Mouse (Mus musculus) limb, embryonic 14.5 days (tissue): ENCODE data around the gene Gm49450. TPM values are rescaled to one million over a fixed set of nuclear protein-coding genes. Genes with fewer than 3 reads are reported as not detected.

Experiments
- ATAC-seq: fragments of 200-750 bp; cut with Nextera tagmentation; 2 replicates; pipeline ENCODE4 v1.8.0; 2017; ENCODE audit warnings: low read depth, moderate number of reproducible peaks, moderate TSS enrichment; ENCODE audit not compliant: low FRiP score
- DNase-seq: peaks from one replicate; pipeline ENCODE4 v3.0.0-alpha.2; 2015; ENCODE audit warnings: low spot score
- H3K27ac ChIP-seq: fragments of 300-500 bp; sonication (generic); replicated peaks from 2 replicates; pipeline ENCODE4 v1.5.1; 2014; ENCODE audit warnings: low read depth, mild to moderate bottlenecking, low read length, moderate library complexity, mixed read lengths
- H3K27me3 ChIP-seq: fragments of 300-500 bp; sonication (generic); 2 replicates; pipeline ENCODE4 v1.6.1; 2014; ENCODE audit warnings: low read length, mixed read lengths; ENCODE audit not compliant: control insufficient read depth, insufficient read depth
- H3K36me3 ChIP-seq: fragments of 300-500 bp; sonication (generic); 2 replicates; pipeline ENCODE4 v1.6.1; 2014; ENCODE audit warnings: mild to moderate bottlenecking, low read length, moderate library complexity, mixed read lengths; ENCODE audit not compliant: control insufficient read depth, insufficient read depth
- H3K4me1 ChIP-seq: fragments of 300-500 bp; sonication (generic); 2 replicates; pipeline ENCODE4 v1.6.1; 2014; ENCODE audit warnings: antibody characterized with exemption, low read length, mixed read lengths; ENCODE audit not compliant: control insufficient read depth, insufficient read depth
- H3K4me2 ChIP-seq: fragments of 300-500 bp; sonication (generic); replicated peaks from 2 replicates; pipeline ENCODE4 v1.6.1; 2014; ENCODE audit warnings: low read depth, mild to moderate bottlenecking, low read length, moderate library complexity; ENCODE audit not compliant: severe bottlenecking
- H3K4me3 ChIP-seq: fragments of 300-500 bp; sonication (generic); replicated peaks from 2 replicates; pipeline ENCODE4 v1.5.1; 2014; ENCODE audit warnings: low read length
- H3K9ac ChIP-seq: fragments of 300-500 bp; sonication (generic); 2 replicates; pipeline ENCODE4 v1.6.1; 2014; ENCODE audit warnings: mild to moderate bottlenecking, low read depth, low read length, moderate library complexity; ENCODE audit not compliant: severe bottlenecking
- H3K9me3 ChIP-seq: fragments of 300-500 bp; sonication (generic); 2 replicates; pipeline ENCODE4 v1.6.1; 2016; ENCODE audit warnings: low read length; ENCODE audit not compliant: control insufficient read depth
- POLR2A ChIP-seq: fragments of 200-500 bp; IDR thresholded peaks from 2 replicates; pipeline ENCODE4 v1.8.0; 2012; ENCODE audit warnings: inconsistent platforms, mild to moderate bottlenecking, moderate library complexity, borderline replicate concordance; ENCODE audit not compliant: insufficient read depth, insufficient read length; ENCODE audit errors: extremely low read depth
- WGBS: fragments of 180-500 bp; shearing (Covaris S2); extraction: QIAGEN DNeasy Blood & Tissue Kit; methylation state at CpG from one replicate; pipeline ENCODE4 v1.1.7; 2014; 5-methylcytosine and 5-hydroxymethylcytosine counted together
- polyA plus RNA-seq, 2 experiments: library from polyadenylated mRNA; depleted of rRNA in 1 of 2; stranded (reverse) in 1 of 2; unstranded in 1 of 2; fragments of >200 nt; fragmentation: Nextera tagmentation in 1 of 2; extraction: Ambion mirVana in 1 of 2; gene quantifications; 2 replicates each; pipeline versions ENCODE4 v1.2.1 to v1.2.3; 2012 to 2014

The Gm49450 gene
- polyA plus RNA-seq, 2 experiments: 159 TPM; not detected in 1

DNA sequence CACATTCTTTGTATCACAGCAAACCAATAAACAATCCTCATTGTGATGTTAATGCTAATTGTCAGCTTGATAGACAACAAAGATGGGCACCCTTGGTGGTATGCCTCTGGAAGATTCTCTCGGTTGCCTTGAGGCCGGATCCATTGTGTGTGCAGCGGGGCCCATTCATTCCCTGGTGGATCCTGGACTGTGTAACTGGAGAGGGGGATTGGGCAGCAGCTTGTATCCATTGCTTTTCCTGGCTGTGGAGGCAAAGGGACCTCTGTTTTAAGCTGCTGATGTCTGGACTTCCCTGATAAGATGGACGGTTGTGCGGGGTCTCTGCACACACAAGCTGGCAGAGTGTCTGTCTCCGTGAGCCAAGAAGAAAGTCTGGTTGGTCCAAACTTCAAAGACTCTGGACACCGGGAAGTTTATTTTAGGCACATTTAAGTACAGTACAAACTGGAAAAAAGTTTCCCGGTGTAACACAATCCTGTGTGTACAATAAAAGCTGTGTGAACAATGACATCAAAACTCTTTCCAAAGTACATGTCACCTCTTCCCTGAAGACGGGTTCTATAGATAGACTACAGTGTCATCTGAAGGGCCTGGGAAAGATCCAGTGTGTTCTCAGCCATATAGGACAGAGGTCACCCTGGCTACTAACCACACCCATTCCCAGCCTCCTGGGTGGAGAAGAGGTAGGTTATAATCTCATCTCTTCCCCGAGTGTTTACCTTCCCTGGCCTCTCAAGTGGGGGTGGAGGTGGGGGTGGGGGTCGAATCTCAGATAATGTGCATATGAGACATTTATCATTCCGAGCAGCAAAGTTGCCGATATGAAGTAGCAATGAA is 44.8 kb upstream of the Gm49450 start:
- H3K4me1 ChIP-seq: peaks cover 10% of the 10 kb centered on the region
- H3K9me3 ChIP-seq: no peaks in the 10 kb centered on the region
- H3K27ac ChIP-seq: no peak overlapping the region
- H3K4me2 ChIP-seq: no peak overlapping the region
- H3K4me3 ChIP-seq: no peak overlapping the region
- no peaks in the 10 kb centered on the region for H3K27me3 ChIP-seq
- no peaks in the 10 kb centered on the region for H3K36me3 ChIP-seq
- no peak for ATAC-seq
- TF ChIP-seq POLR2A: no peak
- 69% methylated on average over 13 of the region's 13 CpGs for WGBS
- no peak for DNase-seq
- H3K9ac ChIP-seq: no peak overlapping the region

GRCm38 (mm10) chr15:98996840-98997239 is 43.5 kb upstream of the Gm49450 start:
- ATAC-seq (no peak), DNase-seq (no peak)
- Histone ChIP-seq H3K4me2 (no peak overlapping the region), H3K36me3 (no peaks in the 10 kb centered on the region), H3K4me1 (peaks cover 10% of the 10 kb centered on the region), H3K9ac (no peak overlapping the region), H3K27me3 (no peaks in the 10 kb centered on the region), H3K9me3 (no peaks in the 10 kb centered on the region), H3K4me3 (no peak overlapping the region), H3K27ac (no peak overlapping the region)
- no peak for TF ChIP-seq POLR2A
- WGBS: 79% methylated on average over 7 of the region's 7 CpGs

- DNase-seq (no peak), ATAC-seq (no peak)
- Histone ChIP-seq H3K4me1 (peaks cover 12% of the 10 kb centered on the region), H3K27ac (no peak overlapping the region), H3K9ac (no peak overlapping the region), H3K4me2 (no peak overlapping the region), H3K27me3 (no peaks in the 10 kb centered on the region), H3K9me3 (no peaks in the 10 kb centered on the region), H3K36me3 (no peaks in the 10 kb centered on the region), H3K4me3 (no peak overlapping the region)
- TF ChIP-seq POLR2A: no peak
- 82% methylated on average over 9 of the region's 9 CpGs for WGBS
These were observed 41.7 kb upstream of the Gm49450 start for GRCm38 (mm10) chr15:98994957-98995520.

GRCm38 (mm10) chr15:98993865-98994264 is 40.5 kb upstream of the Gm49450 start:
- Histone ChIP-seq H3K9me3 (no peaks in the 10 kb centered on the region), H3K27ac (peak overlapping the region; percentile 92; the same call in 1 of the 2 replicates), H3K9ac (peak overlapping the region; percentile 55; the same call in 1 of the 2 replicates), H3K4me1 (peaks cover 12% of the 10 kb centered on the region), H3K36me3 (no peaks in the 10 kb centered on the region), H3K27me3 (no peaks in the 10 kb centered on the region), H3K4me3 (peak overlapping the region; percentile 39; the same call in 1 of the 2 replicates), H3K4me2 (peak overlapping the region; percentile 73; the same call in 1 of the 2 replicates)
- peak; percentile 54; the same call in 1 of the 2 replicates for ATAC-seq
- WGBS: under 1% methylated on average over 11 of the region's 11 CpGs
- no peak for TF ChIP-seq POLR2A
- peak; percentile 98 for DNase-seq

DNA sequence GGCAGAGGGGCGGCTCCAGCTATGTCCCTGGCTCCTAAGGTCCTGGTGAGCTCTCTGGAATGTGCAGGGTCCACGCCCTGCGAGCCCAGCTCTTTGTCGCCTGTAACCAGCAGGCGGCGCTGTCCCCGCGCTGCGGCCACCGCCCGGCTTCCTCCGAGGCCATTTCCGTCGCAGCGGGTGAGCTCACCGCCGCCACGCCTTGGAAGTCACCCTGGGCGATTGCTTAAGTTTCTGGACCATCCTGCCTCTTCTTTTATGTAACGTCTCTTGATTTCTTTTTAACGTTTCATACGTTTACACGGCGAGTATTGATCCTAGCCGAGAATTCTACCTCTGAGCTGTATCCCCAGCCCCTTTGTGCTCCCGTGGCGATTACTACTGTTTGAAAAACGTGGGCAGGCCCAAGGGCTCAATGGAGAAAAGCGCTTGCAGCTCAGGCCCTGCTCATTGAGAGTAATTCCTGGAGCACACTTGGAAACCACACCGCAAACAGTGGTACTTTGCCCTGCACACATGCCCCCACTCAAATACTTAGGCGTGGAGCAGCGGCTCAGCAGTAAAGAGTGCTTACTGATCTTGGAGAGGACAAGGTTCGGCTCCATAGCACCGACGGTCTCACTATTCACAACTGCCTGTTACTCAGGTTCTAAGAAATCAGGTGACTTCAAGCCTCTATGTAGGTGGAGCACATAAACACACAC is 39.9 kb upstream of the Gm49450 start:
- Histone ChIP-seq H3K4me3 (peak overlapping the region; percentile 39), H3K27me3 (no peaks in the 10 kb centered on the region), H3K9ac (peak overlapping the region; percentile 55), H3K9me3 (no peaks in the 10 kb centered on the region), H3K36me3 (no peaks in the 10 kb centered on the region), H3K4me1 (peaks cover 14% of the 10 kb centered on the region), H3K27ac (peak overlapping the region; percentile 92), H3K4me2 (peak overlapping the region; percentile 73)
- 0 out of 2 replicates have a peak, but pooled peaks have one; percentile 33 for TF ChIP-seq POLR2A
- DNase-seq (peak; percentile 83), ATAC-seq (peak; percentile 91)
- WGBS: 5% methylated on average over 35 of the region's 35 CpGs
